Mouse (Mus musculus) large intestine, adult 2 months (tissue): ENCODE data around the gene Ap5z1. TPM values are rescaled to one million over a fixed set of nuclear protein-coding genes. Genes with fewer than 3 reads are reported as not detected.

Experiments
- DNase-seq: peaks from one replicate; pipeline ENCODE4 v3.0.0-alpha.2; 2012; ENCODE audit warnings: low read depth, low spot score
- WGBS: fragments of 180-500 bp; shearing (Covaris S2); methylation state at CpG from one replicate; pipeline ENCODE4 v1.1.7; 2018; 5-methylcytosine and 5-hydroxymethylcytosine counted together
- polyA plus RNA-seq: library from polyadenylated mRNA; depleted of rRNA; stranded (reverse); fragments of >200 nt; gene quantifications from 2 replicates; pipeline ENCODE4 v1.2.3, GENCODE M21; 2012

Ap5z1 gene
- polyA plus RNA-seq, 1 experiment, result 23.6 TPM

- DNase-seq, result no peak
- WGBS, result 98% methylated on average over 7 of the region's 7 CpGs
Measured at GRCm38 (mm10) chr5:142461942-142462640, 1.7 kb upstream of the Ap5z1 start.

GRCm38 (mm10) chr5:142462641-142462948 is 1.1 kb upstream of the Ap5z1 start:
- 92% methylated on average over 2 of the region's 2 CpGs for WGBS
- DNase-seq, result no peak

- WGBS, result 74% methylated on average over 6 of the region's 6 CpGs
- DNase-seq, result no peak
Measured at GRCm38 (mm10) chr5:142463011-142463410, 733 bp upstream of the Ap5z1 start.

GRCm38 (mm10) chr5:142468375-142468774 is 4.6 kb downstream of the Ap5z1 start:
- WGBS, result 92% methylated on average over 13 of the region's 13 CpGs
- DNase-seq, result no peak

GRCm38 (mm10) chr5:142469796-142470195 is 6.1 kb downstream of the Ap5z1 start:
- no peak for DNase-seq
- 82% methylated on average over 11 of the region's 11 CpGs for WGBS

GRCm38 (mm10) chr5:142473696-142474095 is 10.0 kb downstream of the Ap5z1 start:
- WGBS, result 77% methylated on average over 10 of the region's 10 CpGs
- DNase-seq, result no peak

GRCm38 (mm10) chr5:142475669-142476068 is 11.9 kb downstream of the Ap5z1 start:
- 81% methylated on average over 7 of the region's 7 CpGs for WGBS
- no peak for DNase-seq

- DNase-seq, result no peak
- 81% methylated on average over 12 of the region's 12 CpGs for WGBS
Measured at GRCm38 (mm10) chr5:142477346-142477745, 13.6 kb downstream of the Ap5z1 start.

GRCm38 (mm10) chr5:142477866-142478615 is 14.3 kb downstream of the Ap5z1 start:
- DNase-seq, result no peak
- 83% methylated on average over 5 of the region's 5 CpGs for WGBS

GRCm38 (mm10) chr5:142478829-142479435 is 15.2 kb downstream of the Ap5z1 start:
- DNase-seq, result peak; percentile 29
- WGBS, result 33% methylated on average over 17 of the region's 17 CpGs

- DNase-seq, result no peak
- 53% methylated on average over 2 of the region's 2 CpGs for WGBS
Measured at GRCm38 (mm10) chr5:142482512-142482911, 18.8 kb downstream of the Ap5z1 start.

GRCm38 (mm10) chr5:142483581-142483980 is 19.8 kb downstream of the Ap5z1 start:
- DNase-seq, result no peak
- 87% methylated on average over 5 of the region's 5 CpGs for WGBS

- DNase-seq, result no peak
Measured at GRCm38 (mm10) chr5:142486654-142487053, 22.9 kb downstream of the Ap5z1 start.

GRCm38 (mm10) chr5:142489955-142490707 is 26.4 kb downstream of the Ap5z1 start:
- 57% methylated on average over 9 of the region's 9 CpGs for WGBS
- DNase-seq, result no peak

More at GRCm38 (mm10) chr5:142486654-142487053, 22.9 kb downstream of the Ap5z1 start:
- WGBS, result 56% methylated on average over 9 of the region's 9 CpGs

GRCm38 (mm10) chr5:142493307-142493706 is 29.6 kb downstream of the Ap5z1 start:
- WGBS, result 66% methylated on average over 3 of the region's 3 CpGs
- DNase-seq, result no peak

GRCm38 (mm10) chr5:142495321-142496096 is 31.8 kb downstream of the Ap5z1 start:
- DNase-seq, result no peak
- WGBS, result 64% methylated on average over 14 of the region's 14 CpGs

- no peak for DNase-seq
- 59% methylated on average over 3 of the region's 3 CpGs for WGBS
Measured at GRCm38 (mm10) chr5:142498964-142499363, 35.2 kb downstream of the Ap5z1 start.

GRCm38 (mm10) chr5:142500918-142501317 is 37.2 kb downstream of the Ap5z1 start:
- no peak for DNase-seq
- 43% methylated on average over 10 of the region's 10 CpGs for WGBS

- DNase-seq, result peak; percentile 37
- 1% methylated on average over 3 of the region's 3 CpGs for WGBS
Measured at GRCm38 (mm10) chr5:142502414-142502813, 38.7 kb downstream of the Ap5z1 start.
